Mouse (Mus musculus) forebrain, embryonic 11.5 days (tissue): ENCODE measurements around the gene Lrrc61. TPM values are rescaled to one million over a fixed set of nuclear protein-coding genes. Genes with fewer than 3 reads are reported as not detected.

Experiments
- polyA plus RNA-seq: library from polyadenylated mRNA; unstranded; fragments of >200 nt; fragmentation: Nextera tagmentation; extraction: Ambion mirVana; gene quantifications from 2 replicates; pipeline ENCODE4 v1.2.1, GENCODE M21; 2014

The Lrrc61 gene
- polyA plus RNA-seq, 1 experiment from 2014 or later = 12.6 TPM

Other genes starting within 250 kb of the Lrrc61 start
- gene Krba1, start 159.2 kb upstream of the Lrrc61 start, polyA plus RNA-seq = 23.5 and 23.8 TPM in 2 replicates
- gene Zfp467, start 109.0 kb upstream of the Lrrc61 start, polyA plus RNA-seq = 17.5 and 19.6 TPM in 2 replicates
- 0.05 and 0.29 TPM in 2 replicates for gene Sspo, start 106.6 kb upstream of the Lrrc61 start, polyA plus RNA-seq
- 52.5 and 56.6 TPM in 2 replicates for gene Atp6v0e2, start 17.2 kb upstream of the Lrrc61 start, polyA plus RNA-seq
- 0.60 and 0.84 TPM in 2 replicates for gene Rarres2, start 18.0 kb downstream of the Lrrc61 start, polyA plus RNA-seq
- gene Gm45021, start 34.8 kb downstream of the Lrrc61 start, polyA plus RNA-seq = not detected in 2 replicates
- 50.2 and 50.6 TPM in 2 replicates for gene Repin1, start 39.1 kb downstream of the Lrrc61 start, polyA plus RNA-seq
- 0.67 TPM in 1 of 2 replicates, not detected in the other for gene Gm44965, start 39.1 kb downstream of the Lrrc61 start, polyA plus RNA-seq
- gene Zfp775, start 47.3 kb downstream of the Lrrc61 start, polyA plus RNA-seq = 12.7 and 14.2 TPM in 2 replicates
- 0.48 and 0.60 TPM in 2 replicates for gene AI854703, start 72.0 kb downstream of the Lrrc61 start, polyA plus RNA-seq
- 0.16 and 0.31 TPM in 2 replicates for gene Gimap8, start 92.4 kb downstream of the Lrrc61 start, polyA plus RNA-seq
- 3.1 and 3.3 TPM in 2 replicates for gene Gimap9, start 121.3 kb downstream of the Lrrc61 start, polyA plus RNA-seq
- 4.3 and 4.5 TPM in 2 replicates for gene Gimap4, start 129.8 kb downstream of the Lrrc61 start, polyA plus RNA-seq
- 7.1 and 8.7 TPM in 2 replicates for gene Gimap6, start 153.4 kb downstream of the Lrrc61 start, polyA plus RNA-seq
- gene Gm28053, start 163.8 kb downstream of the Lrrc61 start, polyA plus RNA-seq = 0.94 TPM in 1 of 2 replicates, not detected in the other
- gene Gimap7, start 163.8 kb downstream of the Lrrc61 start, polyA plus RNA-seq = not detected in 2 replicates
- gene Gimap1, start 184.3 kb downstream of the Lrrc61 start, polyA plus RNA-seq = 5.4 and 6.4 TPM in 2 replicates
- 0.71 and 1.5 TPM in 2 replicates for gene Gimap5, start 191.4 kb downstream of the Lrrc61 start, polyA plus RNA-seq
- not detected in 2 replicates for gene Gimap3, start 216.1 kb downstream of the Lrrc61 start, polyA plus RNA-seq